Mouse (Mus musculus) MEL (cell line): ENCODE measurements around the gene Fam213b.

Experiments
- E2F4 ChIP-seq: IDR thresholded peaks from 2 replicates; pipeline ENCODE4 v1.6.1; 2011; ENCODE audit warnings: low read depth, low read length, improper control_type of control experiment, borderline replicate concordance
- EP300 ChIP-seq, 2 experiments: IDR thresholded peaks; 2 replicates each; pipeline ENCODE4 v1.6.1; 2011; ENCODE audit warnings: improper control_type of control experiment in 2 of 2, low read length in 2 of 2, low read depth in 1 of 2, mild to moderate bottlenecking in 1 of 2
- ETS1 ChIP-seq: IDR thresholded peaks from 2 replicates; pipeline ENCODE4 v1.6.1; 2012; ENCODE audit warnings: low read depth, mild to moderate bottlenecking, inconsistent platforms, low read length, improper control_type of control experiment, moderate library complexity
- MAZ ChIP-seq: IDR thresholded peaks from 2 replicates; pipeline ENCODE4 v1.6.1; 2012; ENCODE audit warnings: low read depth, mild to moderate bottlenecking, inconsistent platforms, low read length, improper control_type of control experiment
- NELFE ChIP-seq: IDR thresholded peaks from 2 replicates; pipeline ENCODE4 v1.6.1; 2011; ENCODE audit warnings: low read depth, low read length, improper control_type of control experiment
- POLR2A ChIP-seq, 2 experiments: IDR thresholded peaks; 2 replicates each; pipeline ENCODE4 v1.6.1; 2011 to 2012; ENCODE audit warnings: low read length in 2 of 2, mild to moderate bottlenecking in 2 of 2, control low read depth in 1 of 2, improper control_type of control experiment in 1 of 2, low read depth in 1 of 2, moderate library complexity in 1 of 2; ENCODE audit not compliant: control insufficient read depth in 1 of 2, insufficient read depth in 1 of 2, poor library complexity in 1 of 2
- TCF12 ChIP-seq: IDR thresholded peaks from 2 replicates; pipeline ENCODE4 v1.6.1; 2014; ENCODE audit warnings: low read depth, mild to moderate bottlenecking, inconsistent platforms, low read length, improper control_type of control experiment, moderate library complexity
- USF1 ChIP-seq: IDR thresholded peaks from 2 replicates; pipeline ENCODE4 v1.6.1; 2014; ENCODE audit warnings: low read depth, mild to moderate bottlenecking, inconsistent platforms, low read length, improper control_type of control experiment, moderate library complexity

DNA sequence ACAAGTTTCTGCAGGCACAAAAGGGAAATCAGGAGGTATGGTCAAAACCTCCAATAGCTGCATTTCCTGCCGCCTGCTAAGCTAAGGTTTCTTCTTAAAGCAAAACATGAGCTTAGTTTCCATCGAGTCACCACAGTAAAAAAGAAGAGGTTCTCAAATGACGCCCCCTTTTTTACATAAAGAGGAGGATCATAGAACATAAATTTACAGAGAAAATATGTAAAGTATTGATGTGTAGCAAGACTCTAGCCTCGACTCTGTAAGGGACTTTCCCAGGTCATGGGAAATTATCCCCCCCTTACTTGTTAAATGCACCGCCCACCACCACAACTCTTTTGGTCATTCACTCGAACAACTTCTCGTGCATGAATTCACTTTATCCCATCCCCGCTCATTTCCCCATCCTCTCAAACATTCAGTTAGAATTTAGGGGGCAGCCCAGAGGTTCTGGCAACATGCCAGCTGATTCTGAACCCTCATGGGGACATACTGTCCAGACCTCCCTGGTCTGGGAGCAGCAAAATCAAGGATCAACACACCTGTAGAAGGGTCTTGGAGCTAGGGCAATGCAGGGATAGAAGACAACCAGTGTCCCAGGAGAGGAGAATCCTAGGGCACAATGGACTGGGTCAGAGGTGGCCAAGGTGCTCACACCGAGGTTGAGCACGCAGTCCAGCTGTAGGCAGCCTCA, 43.8 kb upstream of the Fam213b start:
- TF ChIP-seq EP300 (IDR thresholded peaks at IDR 0.05; ENCODE audit: low read depth in 1 of 2, low read length in 2 of 2): peak in 1 of 2 experiments; percentile 38; a peak in 1 of 4 replicates
- no peak for TF ChIP-seq USF1
- TF ChIP-seq NELFE: peak; percentile 97
- TF ChIP-seq MAZ: peak; percentile 82
- peak; percentile 100 for TF ChIP-seq POLR2A (IDR thresholded peaks at IDR 0.05; ENCODE audit: control insufficient read depth in 1 of 2, insufficient read depth in 1 of 2, low read depth in 1 of 2, low read length in 2 of 2, poor library complexity in 1 of 2)
- TF ChIP-seq ETS1: peak; percentile 99
- no peak for TF ChIP-seq E2F4
- TF ChIP-seq TCF12: no peak; the same call in none of the 2 replicates
